Mouse (Mus musculus) olfactory bulb, adult 2 months (tissue): Measurements from ENCODE around the gene Fance.

Experiments used
- CTCF ChIP-seq: fragments of 200-500 bp; IDR thresholded peaks from 2 replicates; pipeline ENCODE4 v1.5.1; 2012; ENCODE audit warnings: low read depth, mild to moderate bottlenecking, low read length, moderate library complexity; ENCODE audit not compliant: insufficient read depth
- POLR2A ChIP-seq: fragments of 200-500 bp; IDR thresholded peaks from 2 replicates; pipeline ENCODE4 v1.6.1; 2012; ENCODE audit warnings: mild to moderate bottlenecking, low read depth, low read length, moderate library complexity; ENCODE audit not compliant: insufficient read depth

DNA sequence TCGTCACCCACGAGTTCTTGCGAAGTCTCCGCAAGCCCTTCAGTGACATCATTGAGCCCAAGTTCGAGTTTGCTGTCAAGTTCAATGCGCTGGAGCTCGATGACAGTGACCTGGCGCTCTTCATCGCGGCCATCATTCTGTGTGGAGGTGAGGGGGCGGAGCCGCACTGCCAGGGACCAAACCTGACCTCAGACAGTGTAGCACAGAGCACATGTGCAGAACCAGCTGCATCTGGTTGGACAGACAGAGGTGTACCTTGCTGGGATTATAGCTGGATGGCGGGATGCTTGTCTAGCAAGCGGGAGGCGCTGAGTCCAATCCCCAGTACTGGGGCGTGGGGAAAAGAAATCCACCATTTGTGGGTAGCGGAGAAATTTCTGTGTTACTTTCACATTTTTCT, 14.4 kb upstream of the Fance start:
- no peak for TF ChIP-seq CTCF
- TF ChIP-seq POLR2A: no peak
